Mouse (Mus musculus) kidney, adult 2 months (tissue): Measurements from ENCODE around the gene Myh15. TPM values are rescaled to one million over a fixed set of nuclear protein-coding genes. Genes with fewer than 3 reads are reported as not detected.

Experiments
- DNase-seq: peaks from one replicate; pipeline ENCODE4 v3.0.0; 2021
- H3K27ac ChIP-seq: fragments of 200-500 bp; 2 replicates; pipeline ENCODE4 v1.5.1; 2012; ENCODE audit warnings: low read depth, low read length, control low read depth, inconsistent platforms; ENCODE audit not compliant: insufficient read depth
- H3K27me3 ChIP-seq: fragments of 200-500 bp; replicated peaks from 2 replicates; pipeline ENCODE4 v1.6.1; 2012; ENCODE audit warnings: mild to moderate bottlenecking, moderate library complexity, low read length, inconsistent platforms; ENCODE audit not compliant: control insufficient read depth, insufficient read depth
- H3K36me3 ChIP-seq: fragments of 200-500 bp; 2 replicates; pipeline ENCODE4 v1.6.1; 2012; ENCODE audit warnings: mild to moderate bottlenecking, moderate library complexity, low read length, inconsistent platforms; ENCODE audit not compliant: control insufficient read depth, insufficient read depth
- H3K4me1 ChIP-seq: fragments of 200-500 bp; 2 replicates; pipeline ENCODE4 v1.6.1; 2011; ENCODE audit warnings: low read length; ENCODE audit not compliant: control insufficient read depth, insufficient read depth
- H3K4me3 ChIP-seq: fragments of 200-500 bp; 2 replicates; pipeline ENCODE4 v1.5.1; 2011; ENCODE audit warnings: mild to moderate bottlenecking, low read depth, low read length, control low read depth; ENCODE audit not compliant: insufficient read depth
- CTCF ChIP-seq: fragments of 200-500 bp; conservative IDR thresholded peaks from 2 replicates; pipeline ENCODE4 v1.5.1; 2011; ENCODE audit warnings: low read depth, mild to moderate bottlenecking, control low read depth, low read length, moderate library complexity, mixed read lengths; ENCODE audit not compliant: insufficient read depth, insufficient read length
- POLR2A ChIP-seq: fragments of 200-500 bp; IDR thresholded peaks from one replicate; pipeline ENCODE4 v1.6.1; 2011; ENCODE audit warnings: low read depth, low read length, control low read depth
- WGBS: fragments of 180-500 bp; shearing (Covaris S2); methylation state at CpG from one replicate; pipeline ENCODE4 v1.1.7; 2018; 5-methylcytosine and 5-hydroxymethylcytosine counted together
- polyA plus RNA-seq: library from polyadenylated mRNA; depleted of rRNA; stranded (reverse); fragments of >200 nt; gene quantifications from 2 replicates; pipeline ENCODE4 v1.2.3, GENCODE M21; 2012

Gene Myh15
- polyA plus RNA-seq, 1 experiment = not detected

DNA sequence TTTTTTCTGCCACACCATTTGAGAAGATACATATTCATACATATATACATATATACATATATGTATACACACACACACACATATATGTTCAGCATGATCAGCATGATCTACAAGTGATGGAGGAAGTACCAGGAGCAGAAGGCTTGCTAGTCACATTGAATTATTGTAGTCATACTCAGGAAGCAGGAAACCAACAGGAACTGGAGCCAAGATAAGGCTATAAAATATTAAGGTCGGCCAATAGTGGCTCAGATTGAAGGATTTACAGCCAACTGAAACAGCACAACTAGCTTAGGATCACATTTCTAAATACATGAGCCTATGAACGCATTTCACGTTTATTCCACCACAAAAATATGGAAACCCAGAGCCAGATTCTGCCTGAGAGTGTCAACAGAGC lies 14.0 kb downstream of the Myh15 start:
- TF ChIP-seq CTCF = no peak
- no peak for TF ChIP-seq POLR2A
- Histone ChIP-seq H3K4me3 (no peak overlapping the region), H3K27ac (no peak overlapping the region), H3K4me1 (no peaks in the 10 kb centered on the region), H3K27me3 (no peaks in the 10 kb centered on the region), H3K36me3 (no peaks in the 10 kb centered on the region)
- peak; percentile 20 for DNase-seq
- 47% methylated on average over 3 of the region's 3 CpGs for WGBS

DNA sequence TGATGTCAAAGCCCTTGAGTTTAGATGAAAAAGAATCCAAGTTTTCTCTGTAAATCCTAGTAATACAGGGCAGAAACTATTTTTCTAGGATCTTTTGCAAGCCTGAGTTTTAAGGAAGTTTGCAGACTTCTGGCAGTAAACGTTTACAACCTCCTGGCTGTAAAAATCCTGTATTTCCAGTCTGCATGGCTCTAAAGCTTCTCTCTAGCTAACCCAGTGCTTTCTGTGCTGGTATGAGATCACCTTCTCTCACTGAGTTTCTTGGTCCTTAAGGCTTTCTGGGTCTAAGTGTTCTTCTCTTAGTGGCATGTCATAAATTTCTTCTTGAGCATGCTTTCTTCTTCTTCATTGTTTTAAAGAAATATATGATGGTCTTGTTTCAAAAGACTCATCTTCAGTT lies 70.7 kb downstream of the Myh15 start:
- H3K36me3 ChIP-seq = no peaks in the 10 kb centered on the region
- DNase-seq = no peak

DNA sequence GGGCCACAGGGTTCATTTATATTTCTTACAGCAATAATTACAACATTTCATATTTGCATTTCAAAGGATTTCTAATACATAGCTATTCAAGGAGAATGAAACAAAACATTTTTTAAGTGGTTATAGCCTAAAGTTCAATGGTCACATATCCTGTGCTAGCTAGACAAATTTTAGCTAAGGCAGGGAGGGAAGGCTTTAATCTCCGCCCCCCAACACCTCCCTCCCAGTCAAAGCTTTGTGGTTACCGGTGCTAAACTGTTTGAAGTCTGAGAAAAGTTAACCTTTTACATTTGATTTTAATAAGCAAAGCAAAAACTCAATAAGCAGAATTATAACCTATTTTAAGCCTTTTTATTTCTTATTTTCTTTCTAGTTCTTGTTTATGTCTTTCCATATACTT lies 98.9 kb downstream of the Myh15 start:
- TF ChIP-seq CTCF (no peak), POLR2A (no peak)
- Histone ChIP-seq H3K27me3 (no peaks in the 10 kb centered on the region), H3K4me3 (no peak overlapping the region), H3K27ac (no peak overlapping the region), H3K4me1 (no peaks in the 10 kb centered on the region), H3K36me3 (no peaks in the 10 kb centered on the region)
- DNase-seq = peak; percentile 2
- WGBS = 59% methylated on average over 2 of the region's 2 CpGs

More for the DNA sequence above, 70.7 kb downstream of the Myh15 start:
- Histone ChIP-seq H3K27me3 (no peaks in the 10 kb centered on the region), H3K27ac (no peak overlapping the region), H3K4me1 (no peaks in the 10 kb centered on the region), H3K4me3 (no peak overlapping the region)
- 7% methylated on average over 1 of the region's 1 CpGs for WGBS
- TF ChIP-seq POLR2A (no peak), CTCF (no peak)

GRCm38 (mm10) chr16:49164349-49165137 lies 107.3 kb downstream of the Myh15 start:
- 27% methylated on average over 7 of the region's 7 CpGs for WGBS
- Histone ChIP-seq H3K4me3 (no peak overlapping the region), H3K4me1 (no peaks in the 10 kb centered on the region), H3K27ac (no peak overlapping the region), H3K36me3 (no peaks in the 10 kb centered on the region), H3K27me3 (no peaks in the 10 kb centered on the region)
- peak; percentile 50 for DNase-seq
- TF ChIP-seq CTCF (peak; percentile 72), POLR2A (no peak)

DNA sequence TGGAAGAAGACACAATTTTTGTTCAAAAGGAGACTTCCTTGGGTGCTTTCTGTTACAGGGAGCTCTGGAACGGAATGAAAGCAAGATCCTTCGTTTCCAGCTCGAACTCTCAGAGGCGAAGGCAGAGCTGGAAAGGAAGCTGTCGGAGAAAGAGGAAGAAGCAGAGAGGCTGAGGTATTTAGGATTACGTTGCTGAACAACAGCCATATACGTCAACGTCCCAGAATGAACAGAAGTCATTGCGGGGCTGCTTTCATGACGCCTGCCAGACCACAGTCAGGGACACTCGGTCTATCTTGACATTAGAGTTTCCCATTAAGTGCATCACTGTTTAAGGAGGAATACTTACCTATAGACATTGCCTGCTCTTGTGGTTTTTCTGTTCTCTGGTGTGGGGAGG lies 108.4 kb downstream of the Myh15 start:
- no peak overlapping the region for H3K4me3 ChIP-seq
- no peak for DNase-seq
- H3K27me3 ChIP-seq = no peaks in the 10 kb centered on the region
- no peaks in the 10 kb centered on the region for H3K4me1 ChIP-seq
- H3K36me3 ChIP-seq = no peaks in the 10 kb centered on the region
- WGBS = 84% methylated on average over 11 of the region's 11 CpGs
- no peak overlapping the region for H3K27ac ChIP-seq
- TF ChIP-seq CTCF (no peak), POLR2A (no peak)

GRCm38 (mm10) chr16:49167325-49167724 lies 110.0 kb downstream of the Myh15 start:
- no peak for DNase-seq
- Histone ChIP-seq H3K4me3 (no peak overlapping the region), H3K27ac (no peak overlapping the region), H3K27me3 (no peaks in the 10 kb centered on the region), H3K4me1 (no peaks in the 10 kb centered on the region), H3K36me3 (no peaks in the 10 kb centered on the region)
- TF ChIP-seq CTCF (no peak), POLR2A (no peak)
- 88% methylated on average over 12 of the region's 12 CpGs for WGBS

- no peak for TF ChIP-seq CTCF
- TF ChIP-seq POLR2A = no peak
- Histone ChIP-seq H3K36me3 (no peaks in the 10 kb centered on the region), H3K4me3 (no peak overlapping the region), H3K27me3 (no peaks in the 10 kb centered on the region), H3K4me1 (no peaks in the 10 kb centered on the region), H3K27ac (no peak overlapping the region)
- no peak for DNase-seq
- 42% methylated on average over 1 of the region's 1 CpGs for WGBS
These were observed 117.8 kb downstream of the Myh15 start for GRCm38 (mm10) chr16:49175077-49175476.
